Mouse (Mus musculus) kidney, postnatal 4 days (tissue): ENCODE data around the gene Nus1.

Experiments
- DNase-seq, 2 experiments: peaks; one replicate each; pipeline ENCODE4 v3.0.0; 2021; ENCODE audit warnings: mixed read lengths in 2 of 2

The Nus1 gene

GRCm38 (mm10) chr10:52417998-52418860 is 882 bp downstream of the Nus1 start:
- DNase-seq: no peak

GRCm38 (mm10) chr10:52418931-52419330 is 1.6 kb downstream of the Nus1 start:
- DNase-seq: no peak

GRCm38 (mm10) chr10:52419402-52419801 is 2.1 kb downstream of the Nus1 start:
- no peak for DNase-seq

GRCm38 (mm10) chr10:52420526-52420925 is 3.2 kb downstream of the Nus1 start:
- DNase-seq: no peak

GRCm38 (mm10) chr10:52421716-52422115 is 4.4 kb downstream of the Nus1 start:
- DNase-seq: no peak

- DNase-seq: peak in 1 of 2 experiments; percentile 27
Observed at GRCm38 (mm10) chr10:52423097-52423496, 5.8 kb downstream of the Nus1 start.

- no peak for DNase-seq
Observed at GRCm38 (mm10) chr10:52426314-52426980, 9.1 kb downstream of the Nus1 start.

- DNase-seq: no peak
Observed at GRCm38 (mm10) chr10:52427634-52428415, 10.5 kb downstream of the Nus1 start.

GRCm38 (mm10) chr10:52430953-52431352 is 13.6 kb downstream of the Nus1 start:
- no peak for DNase-seq

GRCm38 (mm10) chr10:52434836-52435235 is 17.5 kb downstream of the Nus1 start:
- no peak for DNase-seq

GRCm38 (mm10) chr10:52460614-52461013 is 43.3 kb downstream of the Nus1 start:
- no peak for DNase-seq

GRCm38 (mm10) chr10:52463941-52464739 is 46.8 kb downstream of the Nus1 start:
- no peak for DNase-seq

GRCm38 (mm10) chr10:52471520-52471919 is 54.2 kb downstream of the Nus1 start:
- no peak for DNase-seq
